In the genomic region with DNA sequence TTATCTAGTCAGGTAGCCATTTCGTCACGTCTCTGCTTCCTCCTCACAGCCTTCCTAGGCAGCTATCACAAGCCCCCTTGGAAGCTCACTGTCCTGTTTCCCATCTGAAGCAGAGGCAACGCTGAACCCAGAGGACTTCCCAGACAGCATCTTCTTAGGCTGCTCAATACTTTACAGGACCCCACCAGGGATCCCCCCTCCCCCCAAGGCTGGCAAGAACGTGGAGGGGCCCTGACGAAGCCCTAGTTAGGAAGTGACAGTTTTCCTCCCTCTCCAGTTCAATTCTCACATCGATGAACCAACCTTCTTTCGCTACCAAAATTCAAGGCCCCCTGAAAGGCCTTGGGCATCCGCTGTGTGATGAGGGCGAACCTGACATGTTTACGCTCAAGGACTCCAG, we compare ENCODE assay signal across 8 mouse cellular contexts. TPM values are rescaled to one million over a fixed set of nuclear protein-coding genes. Genes with fewer than 3 reads are reported as not detected.
DNase-seq lines count a peak whose midpoint lies in the region; ATAC-seq and TF ChIP-seq lines count a peak whose summit lies in the region.

No protein-coding gene starts in this region.

- H3K27me3 ChIP-seq in embryonic facial prominence, embryonic 15.5 days: no peaks in the 10 kb centered on the region
- H3K27me3 ChIP-seq in hindbrain, postnatal 0 days (ENCODE audit: insufficient read depth, low read length): no peaks in the 10 kb centered on the region
- H3K27me3 ChIP-seq in liver, postnatal 0 days (ENCODE audit: insufficient read depth, low read length): no peaks in the 10 kb centered on the region
- H3K27me3 ChIP-seq in small intestine, adult 2 months (ENCODE audit: control insufficient read depth, insufficient read depth, low read length): no peaks in the 10 kb centered on the region

- H3K9ac ChIP-seq in embryonic facial prominence, embryonic 15.5 days: peak overlapping the region; percentile 95
- H3K9ac ChIP-seq in hindbrain, postnatal 0 days (replicated peaks; ENCODE audit: low read length): peak overlapping the region; percentile 92
- peak overlapping the region; percentile 84 for H3K9ac ChIP-seq in liver, postnatal 0 days (replicated peaks)

- peak overlapping the region; percentile 68 for H3K4me2 ChIP-seq in embryonic facial prominence, embryonic 15.5 days (replicated peaks)
- H3K4me2 ChIP-seq in hindbrain, postnatal 0 days (ENCODE audit: low read depth, low read length): peak overlapping the region; percentile 76
- peak overlapping the region; percentile 97 for H3K4me2 ChIP-seq in liver, postnatal 0 days (ENCODE audit: low read depth, low read length)

- H3K36me3 ChIP-seq in embryonic facial prominence, embryonic 15.5 days: no peaks in the 10 kb centered on the region
- H3K36me3 ChIP-seq in hindbrain, postnatal 0 days (ENCODE audit: insufficient read depth, low read length): no peaks in the 10 kb centered on the region
- H3K36me3 ChIP-seq in liver, postnatal 0 days (replicated peaks; ENCODE audit: insufficient read depth, low read length): no peaks in the 10 kb centered on the region
- no peaks in the 10 kb centered on the region for H3K36me3 ChIP-seq in small intestine, adult 2 months (ENCODE audit: control insufficient read depth, insufficient read depth, low read length)

- DNase-seq in kidney, adult 11 months: peak; percentile 5
- no peak for DNase-seq in kidney, adult 18-20 months
- DNase-seq in WW6 (ENCODE audit: low read depth, low spot score): peak; percentile 3
- DNase-seq in hindbrain, postnatal 0 days (ENCODE audit: low spot score): peak; percentile 43
- no peak for DNase-seq in liver, postnatal 0 days
- no peak for DNase-seq in layer of hippocampus, postnatal 36 days

- ATAC-seq in embryonic facial prominence, embryonic 15.5 days (ENCODE audit: insufficient number of reproducible peaks, low FRiP score, low TSS enrichment, low read depth): no peak
- ATAC-seq in hindbrain, postnatal 0 days: peak; percentile 35
- peak; percentile 2 for ATAC-seq in liver, postnatal 0 days

- H3K9me3 ChIP-seq in embryonic facial prominence, embryonic 15.5 days (replicated peaks): no peaks in the 10 kb centered on the region
- H3K9me3 ChIP-seq in hindbrain, postnatal 0 days (ENCODE audit: low read length): no peaks in the 10 kb centered on the region
- H3K9me3 ChIP-seq in liver, postnatal 0 days (ENCODE audit: low read length): no peaks in the 10 kb centered on the region

- TF ChIP-seq CTCF in hindbrain, postnatal 0 days (IDR thresholded peaks at IDR 0.05; ENCODE audit: low read depth): no peak
- TF ChIP-seq CTCF in liver, postnatal 0 days (IDR thresholded peaks at IDR 0.05; ENCODE audit: low read depth): no peak
- TF ChIP-seq CTCF in small intestine, adult 2 months (IDR thresholded peaks at IDR 0.05; ENCODE audit: extremely low read depth, insufficient read length, insufficient replicate concordance, low read depth, low read length): no peak

- TF ChIP-seq POLR2A in small intestine, adult 2 months (IDR thresholded peaks at IDR 0.05; ENCODE audit: low read depth, low read length): no peak

- TF ChIP-seq EP300 in liver, postnatal 0 days (IDR thresholded peaks at IDR 0.05; ENCODE audit: low read depth): no peak

- peak overlapping the region; percentile 99 for H3K4me3 ChIP-seq in embryonic facial prominence, embryonic 15.5 days (replicated peaks)
- peak overlapping the region; percentile 95 for H3K4me3 ChIP-seq in hindbrain, postnatal 0 days (ENCODE audit: low read length)
- H3K4me3 ChIP-seq in liver, postnatal 0 days (ENCODE audit: low read depth, low read length): peak overlapping the region; percentile 73
- H3K4me3 ChIP-seq in small intestine, adult 2 months (ENCODE audit: low read depth, low read length): peak overlapping the region; percentile 98

- H3K4me1 ChIP-seq in embryonic facial prominence, embryonic 15.5 days: peaks cover 14% of the 10 kb centered on the region
- H3K4me1 ChIP-seq in hindbrain, postnatal 0 days (ENCODE audit: insufficient read depth, low read length): no peaks in the 10 kb centered on the region
- peaks cover 17% of the 10 kb centered on the region for H3K4me1 ChIP-seq in liver, postnatal 0 days (ENCODE audit: insufficient read depth)
- H3K4me1 ChIP-seq in small intestine, adult 2 months (ENCODE audit: control insufficient read depth, insufficient read depth, insufficient read length, low read length): peaks cover 3% of the 10 kb centered on the region

- WGBS in embryonic facial prominence, embryonic 15.5 days: under 1% methylated on average over 10 of the region's 10 CpGs
- under 1% methylated on average over 10 of the region's 10 CpGs for WGBS in hindbrain, postnatal 0 days
- WGBS in liver, postnatal 0 days (ENCODE audit: insufficient replicate concordance): 2% methylated on average over 10 of the region's 10 CpGs
- WGBS in small intestine, adult 2 months: 9% methylated on average over 10 of the region's 10 CpGs

- peak overlapping the region; percentile 89 for H3K27ac ChIP-seq in embryonic facial prominence, embryonic 15.5 days (replicated peaks)
- H3K27ac ChIP-seq in hindbrain, postnatal 0 days: peak overlapping the region; percentile 93
- peak overlapping the region; percentile 93 for H3K27ac ChIP-seq in liver, postnatal 0 days (ENCODE audit: low read depth)
- peak overlapping the region; percentile 22 for H3K27ac ChIP-seq in small intestine, adult 2 months (ENCODE audit: insufficient read depth, low read depth, low read length)

RNA-seq across cellular contexts. Expression of gene Fhl4, which starts 0.5 kb away (rescaled TPM):
- polyA plus RNA-seq in embryonic facial prominence, embryonic 15.5 days (2015; fragmentation: Nextera tagmentation; extraction: Ambion mirVana): 1.3 and 1.4 TPM in 2 replicates
- 1.2 TPM in 2 replicates for total RNA-seq in hindbrain, postnatal 0 days (2014; rRNA removed)
- polyA plus RNA-seq in hindbrain, postnatal 0 days (2015; fragmentation: Nextera tagmentation; extraction: Ambion mirVana): 2.1 TPM in 2 replicates
- polyA plus RNA-seq in liver, postnatal 0 days (2015; fragmentation: Nextera tagmentation; extraction: Ambion mirVana): 0.25 and 0.27 TPM in 2 replicates
- 0.05 TPM in 1 of 2 replicates, not detected in the other for polyA plus RNA-seq in small intestine, adult 2 months (2012; rRNA removed)
- total RNA-seq in layer of hippocampus, postnatal 36 days (2021): 1 to 10 TPM; 1.0 to 1.5 TPM

RNA-seq across cellular contexts. Expression of gene Tmem263, which starts 0.6 kb away (rescaled TPM):
- polyA plus RNA-seq in embryonic facial prominence, embryonic 15.5 days (2015; fragmentation: Nextera tagmentation; extraction: Ambion mirVana): 105 and 108 TPM in 2 replicates
- 20.4 and 21.1 TPM in 2 replicates for total RNA-seq in hindbrain, postnatal 0 days (2014; rRNA removed)
- 46.9 and 48.6 TPM in 2 replicates for polyA plus RNA-seq in hindbrain, postnatal 0 days (2015; fragmentation: Nextera tagmentation; extraction: Ambion mirVana)
- polyA plus RNA-seq in liver, postnatal 0 days (2015; fragmentation: Nextera tagmentation; extraction: Ambion mirVana): 15.0 and 16.3 TPM in 2 replicates
- 5.1 and 7.3 TPM in 2 replicates for polyA plus RNA-seq in small intestine, adult 2 months (2012; rRNA removed)
- total RNA-seq in layer of hippocampus, postnatal 36 days (2021): 10 to 100 TPM; 28.9 to 32.8 TPM

RNA-seq across cellular contexts. Expression of gene Mterf2, which starts 26.0 kb away (rescaled TPM):
- 15.7 and 15.8 TPM in 2 replicates for polyA plus RNA-seq in embryonic facial prominence, embryonic 15.5 days (2015; fragmentation: Nextera tagmentation; extraction: Ambion mirVana)
- total RNA-seq in hindbrain, postnatal 0 days (2014; rRNA removed): 9.8 and 16.3 TPM in 2 replicates
- 20.0 and 22.8 TPM in 2 replicates for polyA plus RNA-seq in hindbrain, postnatal 0 days (2015; fragmentation: Nextera tagmentation; extraction: Ambion mirVana)
- polyA plus RNA-seq in liver, postnatal 0 days (2015; fragmentation: Nextera tagmentation; extraction: Ambion mirVana): 2.7 and 3.1 TPM in 2 replicates
- 2.2 and 2.5 TPM in 2 replicates for polyA plus RNA-seq in small intestine, adult 2 months (2012; rRNA removed)
- 10 to 100 TPM; 16.0 to 18.9 TPM for total RNA-seq in layer of hippocampus, postnatal 36 days (2021)

Comparison
In these comparisons a context has a peak if more than half of its experiments do, and no peak if none do; other contexts are left out.
1. DNase-seq: peak in kidney, adult 11 months (single experiment), WW6 (single experiment) and hindbrain, postnatal 0 days (single experiment); none in kidney, adult 18-20 months (single experiment), liver, postnatal 0 days (single experiment) and layer of hippocampus, postnatal 36 days (0 of 2).
2. H3K27ac ChIP-seq: peak in every context shown above with its lines; median percentile 93 in hindbrain, postnatal 0 days; 93 in liver, postnatal 0 days; 89 in embryonic facial prominence, embryonic 15.5 days; 22 in small intestine, adult 2 months.
3. Peak in every context shown above with its lines, with median percentiles within 50 percentile points of each other: H3K4me2 ChIP-seq, H3K4me3 ChIP-seq and H3K9ac ChIP-seq.